Mouse (Mus musculus) layer of hippocampus, adult 2 months (tissue): ENCODE data around the gene Tas2r135. TPM values are rescaled to one million over a fixed set of nuclear protein-coding genes. Genes with fewer than 3 reads are reported as not detected.

Experiments
- DNase-seq, 2 experiments: peaks; one replicate each; pipeline ENCODE4 v3.0.0; 2022; ENCODE audit warnings: low spot score in 2 of 2
- H3K27ac ChIP-seq: fragments of 200-600 bp; 2 replicates; pipeline ENCODE4 v1.8.1; 2022
- H3K4me3 ChIP-seq: fragments of 200-600 bp; 2 replicates; pipeline ENCODE4 v1.8.1; 2022; ENCODE audit warnings: mild to moderate bottlenecking
- CTCF ChIP-seq: fragments of 200-600 bp; conservative IDR thresholded peaks from 2 replicates; pipeline ENCODE4 v1.8.1; 2022; ENCODE audit warnings: antibody characterized with exemption, mild to moderate bottlenecking, moderate library complexity
- total RNA-seq, 2 experiments: library from RNA; stranded (reverse); gene quantifications; 2 replicates each; pipeline ENCODE4 v1.2.3; 2021

Tas2r135 gene
- total RNA-seq, 2 experiments from 2014 or later: not detected

DNA sequence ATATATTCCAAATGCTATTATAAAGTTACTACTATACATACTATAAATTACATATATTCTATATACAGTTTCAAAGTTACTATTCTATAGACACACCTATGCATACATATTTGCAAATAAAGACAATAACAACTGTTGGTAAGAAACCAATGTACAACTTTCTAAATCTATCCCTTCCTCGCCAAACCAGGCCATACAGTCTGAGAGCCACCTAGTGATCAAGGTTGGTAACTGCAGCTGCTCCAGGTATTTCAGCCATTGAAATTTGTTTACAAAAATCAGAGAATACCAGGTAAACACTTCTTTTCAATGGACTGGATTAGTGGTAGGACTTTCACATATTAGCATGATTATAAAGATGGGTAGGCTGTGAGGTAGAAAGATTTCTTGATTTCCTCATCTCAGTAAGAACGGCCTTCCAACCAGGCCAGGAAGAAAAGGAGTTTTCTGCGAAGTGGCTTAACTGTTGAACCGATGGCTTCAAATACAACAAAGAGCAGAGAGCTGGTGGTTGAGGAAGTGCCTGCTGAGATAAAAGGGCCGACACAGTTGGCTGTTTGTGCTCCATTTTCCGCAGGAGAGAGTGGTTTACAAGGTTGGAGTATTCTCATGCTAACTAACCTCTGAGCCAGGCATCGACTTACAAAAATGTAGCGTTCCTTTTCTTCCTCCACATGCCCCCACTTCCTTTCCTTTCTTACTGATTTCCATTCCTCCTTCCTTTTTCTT, 24.7 kb upstream of the Tas2r135 start:
- no peak for DNase-seq
- no peak overlapping the region for H3K27ac ChIP-seq
- H3K4me3 ChIP-seq: no peak overlapping the region
- TF ChIP-seq CTCF: peak; percentile 98

DNA sequence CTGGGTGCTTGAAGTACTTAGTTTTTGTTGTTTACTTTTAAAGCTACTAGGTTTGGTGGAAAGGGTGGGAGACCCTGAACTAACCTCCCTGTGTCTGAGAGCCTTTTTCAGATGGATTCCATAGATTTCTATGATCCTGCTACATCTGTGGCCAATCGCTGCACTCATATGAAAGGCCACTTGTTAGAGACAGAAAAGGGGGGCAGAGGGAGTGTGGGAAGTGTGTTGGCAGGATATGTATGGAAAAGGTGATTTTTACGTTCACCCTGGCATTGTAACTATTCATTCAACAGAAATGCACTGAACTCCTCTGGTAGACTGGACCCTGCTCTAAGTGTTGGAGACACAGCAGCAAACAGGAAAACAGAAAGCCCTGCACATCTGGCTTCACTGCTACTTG, 24.0 kb upstream of the Tas2r135 start:
- H3K4me3 ChIP-seq: no peak overlapping the region
- TF ChIP-seq CTCF: no peak
- no peak for DNase-seq
- H3K27ac ChIP-seq: no peak overlapping the region

DNA sequence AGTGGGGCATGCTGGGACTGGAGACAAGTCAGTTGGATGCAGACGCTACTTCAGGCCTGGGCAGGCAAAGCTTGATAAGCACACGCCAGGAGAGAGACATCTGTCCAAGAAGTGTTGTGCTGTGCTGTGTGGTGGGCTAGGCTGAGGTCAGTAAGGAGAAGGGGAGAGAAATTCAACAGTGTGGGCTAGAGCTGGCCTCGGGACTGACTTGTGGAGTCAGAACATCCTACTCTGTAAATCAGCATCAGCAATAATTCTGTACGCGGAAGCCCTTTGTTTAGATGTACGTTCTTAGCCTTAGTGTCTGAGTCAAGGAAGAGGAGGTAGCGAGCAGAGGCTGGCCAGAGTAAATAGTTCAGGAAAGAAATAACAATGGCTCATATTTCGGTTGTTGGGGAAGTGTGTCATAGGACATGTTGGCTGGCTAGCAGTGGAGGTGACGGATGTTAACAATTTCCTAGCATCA, 23.3 kb upstream of the Tas2r135 start:
- DNase-seq: no peak

GRCm38 (mm10) chr6:42383360-42383759, 21.9 kb upstream of the Tas2r135 start:
- H3K4me3 ChIP-seq: no peak overlapping the region
- no peak for DNase-seq
- no peak for TF ChIP-seq CTCF
- H3K27ac ChIP-seq: no peak overlapping the region

More for the DNA sequence above, 23.3 kb upstream of the Tas2r135 start:
- Histone ChIP-seq H3K27ac (no peak overlapping the region), H3K4me3 (no peak overlapping the region)
- TF ChIP-seq CTCF: no peak

DNA sequence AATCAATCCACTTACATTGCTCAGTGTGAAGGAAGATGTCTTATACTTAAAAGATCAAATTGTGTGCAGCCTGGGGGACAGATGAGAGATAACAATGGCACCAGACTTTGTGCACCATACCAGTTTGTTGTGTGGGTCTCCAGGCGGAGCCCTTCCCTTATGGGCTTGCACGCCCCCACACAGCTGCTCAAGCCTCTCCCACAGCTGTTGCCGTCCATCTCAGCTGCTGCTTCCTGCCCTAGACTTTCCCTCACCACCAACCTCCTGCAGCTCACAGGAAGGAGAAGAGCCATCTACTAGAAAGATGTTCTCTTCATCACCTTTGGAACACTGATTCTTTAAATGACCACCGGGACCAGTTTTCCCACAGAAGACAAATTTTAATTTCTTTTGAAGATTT, 19.6 kb upstream of the Tas2r135 start:
- no peak overlapping the region for H3K27ac ChIP-seq
- TF ChIP-seq CTCF: no peak
- DNase-seq: no peak
- no peak overlapping the region for H3K4me3 ChIP-seq

- DNase-seq: no peak
Measured at GRCm38 (mm10) chr6:42391796-42392330, 13.4 kb upstream of the Tas2r135 start.

DNA sequence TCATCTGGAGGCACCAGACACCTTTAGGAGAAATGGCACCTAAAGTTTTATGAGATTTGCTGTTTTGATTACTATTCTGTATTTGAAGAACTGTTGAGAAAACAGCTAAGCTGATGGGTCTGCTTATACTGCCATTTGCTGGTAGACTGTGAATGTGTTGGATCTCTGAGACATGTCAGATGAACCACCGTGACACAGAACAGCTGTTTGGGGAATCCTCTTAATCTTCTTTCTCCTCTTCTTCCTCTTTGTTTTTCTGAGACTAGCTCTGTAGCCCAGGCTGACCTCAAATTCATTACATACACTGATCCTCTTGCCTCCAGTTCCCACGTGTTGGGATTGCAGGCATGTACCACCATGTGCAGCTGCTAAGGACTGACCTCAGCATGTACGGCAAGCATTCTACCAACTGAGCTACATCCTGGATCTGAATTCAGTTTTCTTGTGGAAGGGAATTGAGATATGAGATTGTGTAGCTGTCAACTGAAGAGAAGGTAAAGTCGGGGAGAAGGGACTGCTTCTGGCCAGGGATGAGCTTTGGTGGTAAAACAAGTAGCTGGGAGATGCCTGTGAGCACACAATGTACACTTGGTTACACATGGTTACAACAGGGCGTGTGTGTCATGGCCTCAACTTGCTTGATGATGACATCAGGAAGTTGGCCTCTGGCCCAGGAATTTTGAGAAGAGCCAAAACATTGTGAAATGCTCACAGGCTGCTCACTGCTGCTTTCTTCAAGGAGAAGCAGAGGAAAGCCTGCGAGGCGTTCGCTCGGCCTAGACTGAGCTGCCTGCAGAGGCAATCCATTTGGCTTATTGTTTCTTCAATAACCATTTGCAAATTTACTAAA, 9.0 kb upstream of the Tas2r135 start:
- no peak overlapping the region for H3K27ac ChIP-seq
- TF ChIP-seq CTCF: no peak
- DNase-seq: no peak
- H3K4me3 ChIP-seq: no peak overlapping the region

More at GRCm38 (mm10) chr6:42391796-42392330, 13.4 kb upstream of the Tas2r135 start:
- Histone ChIP-seq H3K27ac (no peak overlapping the region), H3K4me3 (no peak overlapping the region)
- TF ChIP-seq CTCF: no peak

GRCm38 (mm10) chr6:42397041-42397657, 8.1 kb upstream of the Tas2r135 start:
- no peak overlapping the region for H3K27ac ChIP-seq
- no peak for DNase-seq
- TF ChIP-seq CTCF: no peak
- H3K4me3 ChIP-seq: no peak overlapping the region

- no peak overlapping the region for H3K4me3 ChIP-seq
- no peak overlapping the region for H3K27ac ChIP-seq
- DNase-seq: no peak
- no peak for TF ChIP-seq CTCF
Measured at GRCm38 (mm10) chr6:42398285-42398684, 6.9 kb upstream of the Tas2r135 start.

- no peak for DNase-seq
- Histone ChIP-seq H3K4me3 (no peak overlapping the region), H3K27ac (no peak overlapping the region)
- TF ChIP-seq CTCF: no peak
Measured at GRCm38 (mm10) chr6:42398998-42399397, 6.2 kb upstream of the Tas2r135 start.

DNA sequence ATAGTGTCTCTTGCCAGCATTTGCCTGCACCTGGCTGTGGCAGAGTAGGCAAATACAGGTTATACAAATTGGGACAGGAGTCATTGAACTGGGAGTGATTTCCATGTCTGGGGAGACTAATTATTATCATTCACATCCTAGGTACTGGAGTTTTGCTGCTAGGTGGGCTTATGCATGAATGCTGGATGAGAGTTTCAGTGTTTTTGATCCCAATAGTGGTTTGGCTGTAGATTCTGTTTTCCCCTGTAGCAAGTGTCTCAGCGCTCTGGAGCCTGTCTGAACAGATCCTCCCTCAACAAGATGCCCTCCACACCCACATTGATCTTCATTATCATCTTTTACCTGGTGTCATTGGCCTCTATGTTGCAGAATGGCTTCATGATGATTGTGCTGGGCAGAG, 5.3 kb upstream of the Tas2r135 start, which contains the start of gene Tas2r143:
TSS of gene Tas2r143 (plus strand) at position 301 of the 400 bp plus-strand sequence.
- H3K27ac ChIP-seq: no peak within 1 kb of the TSS
- TF ChIP-seq CTCF: no peak
- H3K4me3 ChIP-seq: no peak within 1 kb of the TSS
- DNase-seq: no peak

DNA sequence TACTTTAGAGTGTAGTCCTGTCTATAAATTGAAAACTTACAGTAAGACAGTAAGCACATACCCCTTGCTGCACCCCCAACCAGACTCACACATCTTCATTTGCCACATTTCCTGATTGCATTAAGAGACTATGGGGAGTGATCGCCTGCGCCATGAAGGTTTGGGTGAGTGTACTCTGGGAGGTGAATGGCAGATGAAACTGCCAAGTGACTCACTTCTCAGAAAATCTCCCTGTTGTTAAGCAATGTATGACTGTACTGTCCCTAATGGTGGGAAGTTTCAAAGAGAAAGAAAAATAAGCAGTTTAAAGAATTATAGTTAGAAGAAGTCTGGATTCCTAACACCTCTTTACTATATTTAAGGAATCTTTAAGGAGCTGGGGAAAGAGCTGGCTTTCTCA, 14.2 kb downstream of the Tas2r135 start:
- no peak for DNase-seq
- H3K27ac ChIP-seq: no peak overlapping the region
- H3K4me3 ChIP-seq: no peak overlapping the region
- TF ChIP-seq CTCF: no peak

DNA sequence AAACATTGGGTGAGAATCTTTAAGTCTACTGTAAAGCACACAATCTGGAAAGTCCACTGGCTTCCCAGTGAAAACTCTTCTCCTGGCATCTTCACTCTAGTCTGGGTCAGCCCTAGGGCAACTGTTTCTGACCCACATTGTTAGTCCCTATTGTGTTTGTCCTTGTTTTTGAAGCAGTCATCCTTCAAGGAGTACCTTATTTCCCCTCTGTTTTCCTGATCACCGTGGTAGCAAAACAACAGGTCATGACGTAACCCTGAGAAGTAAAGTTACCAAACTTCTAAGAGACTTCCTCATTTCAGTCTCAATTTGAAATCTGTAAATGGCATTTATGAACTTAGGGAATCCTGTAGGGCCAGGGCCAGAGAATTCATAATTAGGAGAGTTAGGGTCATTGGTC, 16.2 kb downstream of the Tas2r135 start:
- no peak overlapping the region for H3K27ac ChIP-seq
- no peak for DNase-seq
- H3K4me3 ChIP-seq: no peak overlapping the region
- TF ChIP-seq CTCF: no peak
